Mouse (Mus musculus): Measurements from ENCODE around the gene Vwc2. TPM values are rescaled to one million over a fixed set of nuclear protein-coding genes. Genes with fewer than 3 reads are reported as not detected.
A peak's percentile ranks its signal among the peaks of the same experiment; 100 is the strongest.

The Vwc2 gene
- polyA plus RNA-seq (2014; fragmentation: Nextera tagmentation; extraction: Ambion mirVana), result 1.4 and 1.8 TPM in 2 replicates

DNA sequence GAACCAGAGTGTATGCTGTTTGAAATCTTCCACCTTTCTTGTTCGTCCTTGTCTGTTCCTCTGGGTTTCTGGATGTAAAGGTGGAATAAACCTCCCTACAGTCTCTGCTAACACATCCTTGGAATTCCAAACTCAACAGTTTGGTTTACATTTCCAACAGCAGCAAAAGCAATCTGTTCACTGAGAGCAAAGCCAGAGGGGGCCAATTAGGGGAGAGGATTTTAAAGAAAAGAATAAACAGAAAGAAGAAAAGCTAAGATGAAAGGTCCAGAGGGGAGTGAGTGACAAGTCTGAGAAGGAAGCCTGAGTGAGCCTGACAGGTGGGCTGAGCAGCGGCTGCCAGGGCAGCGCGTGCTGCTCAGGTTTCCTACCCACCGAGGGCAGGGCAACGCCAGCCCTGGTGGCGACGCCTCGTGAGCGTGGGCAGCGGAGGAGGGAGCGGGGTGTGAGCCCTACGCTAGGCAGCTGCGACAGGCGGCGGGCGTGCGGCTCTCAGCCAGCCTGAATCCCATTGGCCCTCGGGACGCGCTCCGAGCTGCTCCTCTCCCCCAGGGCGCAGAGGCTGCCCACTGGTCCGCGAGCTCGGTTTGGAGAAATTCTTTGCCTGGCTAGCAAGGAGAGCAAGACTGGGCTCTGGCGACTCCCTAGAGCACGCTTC, at the start of gene Vwc2:
Vwc2 (plus strand) TSS at position 648 of the 658 bp plus-strand sequence.
- WGBS, result under 1% methylated on average over 26 of the region's 28 CpGs
- peak within 1 kb of the TSS; percentile 96 for H3K4me2 ChIP-seq (ENCODE audit: low read depth, low read length)
- no peaks in the 10 kb centered on the region for H3K9me3 ChIP-seq (replicated peaks; ENCODE audit: control insufficient read depth, low read length)
- H3K36me3 ChIP-seq (replicated peaks; ENCODE audit: control insufficient read depth, insufficient read depth, low read depth, low read length), result no peaks in the 10 kb centered on the region
- no peak within 1 kb of the TSS for H3K27ac ChIP-seq (replicated peaks; ENCODE audit: low read depth, low read length)
- H3K4me3 ChIP-seq (ENCODE audit: low read depth, low read length), result peak within 1 kb of the TSS; percentile 50
- ATAC-seq (replicated peaks; ENCODE audit: insufficient number of reproducible peaks, low FRiP score, low TSS enrichment, low read depth) (peak; percentile 51), DNase-seq (ENCODE audit: low spot score) (peak; percentile 56)
- H3K9ac ChIP-seq (replicated peaks; ENCODE audit: low read length), result peak within 1 kb of the TSS; percentile 25; the same call in 1 of the 2 replicates
- peaks cover 2% of the 10 kb centered on the region for H3K4me1 ChIP-seq (ENCODE audit: control insufficient read depth, insufficient read depth, low read length)
- peaks cover 37% of the 10 kb centered on the region for H3K27me3 ChIP-seq (ENCODE audit: control insufficient read depth, insufficient read depth, low read length)

DNA sequence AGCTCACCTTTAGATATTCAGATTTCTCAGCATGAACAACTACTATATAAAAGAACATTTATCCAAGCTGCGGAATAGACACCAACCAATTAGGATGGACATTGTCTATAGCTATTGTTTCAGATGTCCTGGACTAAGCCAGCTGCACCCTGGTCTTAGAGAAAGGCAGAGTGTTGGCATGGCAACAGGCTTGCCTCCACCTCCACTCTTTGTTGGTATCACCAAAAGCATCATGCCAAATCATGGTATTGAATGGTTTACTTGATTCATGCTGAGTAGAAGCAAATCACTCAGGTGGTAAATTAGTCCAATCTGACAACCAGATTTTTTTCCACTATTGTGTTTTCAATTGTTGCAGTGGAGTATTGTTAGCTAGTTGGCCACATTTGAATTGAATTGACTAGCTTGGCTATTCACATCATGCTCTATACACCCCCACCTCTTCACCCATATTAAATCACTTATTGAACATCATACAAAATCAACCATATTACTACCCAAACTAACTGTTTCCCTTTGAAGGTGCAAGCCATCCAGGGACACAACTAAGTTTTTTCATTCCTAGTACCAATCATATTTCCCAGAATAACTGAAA, 25.8 kb upstream of the Vwc2 start:
- Histone ChIP-seq H3K9ac (replicated peaks; ENCODE audit: low read length) (no peak overlapping the region), H3K27me3 (ENCODE audit: control insufficient read depth, insufficient read depth, low read length) (no peaks in the 10 kb centered on the region), H3K27ac (replicated peaks; ENCODE audit: low read depth, low read length) (no peak overlapping the region), H3K4me1 (ENCODE audit: control insufficient read depth, insufficient read depth, low read length) (no peaks in the 10 kb centered on the region), H3K36me3 (replicated peaks; ENCODE audit: control insufficient read depth, insufficient read depth, low read depth, low read length) (no peaks in the 10 kb centered on the region), H3K4me2 (ENCODE audit: low read depth, low read length) (no peak overlapping the region), H3K4me3 (ENCODE audit: low read depth, low read length) (no peak overlapping the region), H3K9me3 (replicated peaks; ENCODE audit: control insufficient read depth, low read length) (no peaks in the 10 kb centered on the region)
- 72% methylated on average over 1 of the region's 1 CpGs for WGBS
- ATAC-seq (replicated peaks; ENCODE audit: insufficient number of reproducible peaks, low FRiP score, low TSS enrichment, low read depth) (peak; percentile 75; the same call in 1 of the 2 replicates), DNase-seq (ENCODE audit: low spot score) (peak; percentile 7)

DNA sequence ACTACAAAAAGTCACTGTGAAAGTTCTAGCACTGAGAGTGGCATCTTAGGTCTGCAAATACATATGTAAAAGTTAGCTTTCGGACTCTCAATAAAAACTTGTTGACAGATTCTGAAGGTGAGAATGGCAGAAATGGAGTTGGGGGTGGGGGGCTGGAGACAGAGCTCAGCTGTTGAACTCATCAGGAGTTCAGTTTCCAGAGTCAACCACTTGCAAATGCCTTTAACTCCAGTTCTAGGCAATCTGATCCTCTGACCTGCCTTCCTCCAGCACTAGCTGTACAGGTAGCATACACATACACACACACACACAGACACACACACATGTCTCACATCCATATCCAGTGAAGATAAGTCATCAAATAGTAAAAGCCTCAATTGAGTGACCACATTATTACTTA, 16.4 kb upstream of the Vwc2 start:
- 97% methylated on average over 1 of the region's 1 CpGs for WGBS

DNA sequence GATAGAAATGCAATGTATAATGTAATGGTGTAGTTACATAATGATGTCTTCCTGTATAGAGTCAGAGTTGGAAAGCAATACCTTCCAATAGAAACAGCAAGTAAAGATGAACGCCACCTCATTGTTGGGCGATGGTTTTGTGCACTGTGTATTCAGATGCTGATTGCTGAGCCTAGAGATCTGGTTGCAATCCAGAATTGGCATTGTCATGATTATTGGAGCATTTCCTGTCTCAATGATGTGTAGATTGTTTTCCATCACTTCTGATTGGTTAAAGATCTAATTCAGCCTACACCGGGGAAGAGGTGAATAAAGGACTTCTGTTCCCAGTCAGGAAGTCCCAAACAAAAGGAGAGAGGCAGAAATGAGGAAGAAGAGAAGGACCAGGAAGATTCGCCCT, 15.7 kb upstream of the Vwc2 start:
- Histone ChIP-seq H3K27ac (replicated peaks; ENCODE audit: low read depth, low read length) (no peak overlapping the region), H3K36me3 (replicated peaks; ENCODE audit: control insufficient read depth, insufficient read depth, low read depth, low read length) (no peaks in the 10 kb centered on the region), H3K4me3 (ENCODE audit: low read depth, low read length) (no peak overlapping the region), H3K9me3 (replicated peaks; ENCODE audit: control insufficient read depth, low read length) (no peaks in the 10 kb centered on the region), H3K4me2 (ENCODE audit: low read depth, low read length) (no peak overlapping the region), H3K9ac (replicated peaks; ENCODE audit: low read length) (no peak overlapping the region), H3K27me3 (ENCODE audit: control insufficient read depth, insufficient read depth, low read length) (no peaks in the 10 kb centered on the region), H3K4me1 (ENCODE audit: control insufficient read depth, insufficient read depth, low read length) (no peaks in the 10 kb centered on the region)
- ATAC-seq (replicated peaks; ENCODE audit: insufficient number of reproducible peaks, low FRiP score, low TSS enrichment, low read depth), result no peak
- DNase-seq (ENCODE audit: low spot score), result no peak
- WGBS, result 63% methylated on average over 4 of the region's 4 CpGs

More for the DNA sequence above, 16.4 kb upstream of the Vwc2 start:
- no peak overlapping the region for H3K9ac ChIP-seq (replicated peaks; ENCODE audit: low read length)
- no peak overlapping the region for H3K27ac ChIP-seq (replicated peaks; ENCODE audit: low read depth, low read length)
- H3K4me1 ChIP-seq (ENCODE audit: control insufficient read depth, insufficient read depth, low read length), result no peaks in the 10 kb centered on the region
- DNase-seq (ENCODE audit: low spot score) (no peak), ATAC-seq (replicated peaks; ENCODE audit: insufficient number of reproducible peaks, low FRiP score, low TSS enrichment, low read depth) (no peak)
- no peaks in the 10 kb centered on the region for H3K9me3 ChIP-seq (replicated peaks; ENCODE audit: control insufficient read depth, low read length)
- H3K4me3 ChIP-seq (ENCODE audit: low read depth, low read length), result no peak overlapping the region
- no peaks in the 10 kb centered on the region for H3K36me3 ChIP-seq (replicated peaks; ENCODE audit: control insufficient read depth, insufficient read depth, low read depth, low read length)
- no peak overlapping the region for H3K4me2 ChIP-seq (ENCODE audit: low read depth, low read length)
- H3K27me3 ChIP-seq (ENCODE audit: control insufficient read depth, insufficient read depth, low read length), result no peaks in the 10 kb centered on the region

DNA sequence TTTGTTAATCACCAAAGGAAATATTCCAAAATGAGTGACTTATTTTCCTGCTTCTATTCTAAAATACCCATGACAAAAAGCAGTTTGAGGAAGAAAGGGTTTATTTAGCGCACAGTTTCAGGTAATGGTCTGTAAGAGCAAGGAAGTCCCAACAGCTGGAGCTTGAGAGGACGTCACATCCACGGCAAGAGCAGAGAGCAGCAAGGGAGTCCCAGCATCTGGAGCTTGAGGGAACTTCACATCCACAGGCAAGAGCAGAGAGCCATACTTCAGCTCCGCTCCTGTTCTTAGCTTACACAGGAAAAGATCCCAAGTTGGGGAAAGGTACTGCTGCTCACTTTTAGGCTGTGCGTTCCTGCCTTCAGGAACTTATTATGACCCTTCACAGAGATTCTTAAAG, 15.0 kb upstream of the Vwc2 start:
- no peak for ATAC-seq (replicated peaks; ENCODE audit: insufficient number of reproducible peaks, low FRiP score, low TSS enrichment, low read depth)
- WGBS, result 74% methylated on average over 5 of the region's 5 CpGs

DNA sequence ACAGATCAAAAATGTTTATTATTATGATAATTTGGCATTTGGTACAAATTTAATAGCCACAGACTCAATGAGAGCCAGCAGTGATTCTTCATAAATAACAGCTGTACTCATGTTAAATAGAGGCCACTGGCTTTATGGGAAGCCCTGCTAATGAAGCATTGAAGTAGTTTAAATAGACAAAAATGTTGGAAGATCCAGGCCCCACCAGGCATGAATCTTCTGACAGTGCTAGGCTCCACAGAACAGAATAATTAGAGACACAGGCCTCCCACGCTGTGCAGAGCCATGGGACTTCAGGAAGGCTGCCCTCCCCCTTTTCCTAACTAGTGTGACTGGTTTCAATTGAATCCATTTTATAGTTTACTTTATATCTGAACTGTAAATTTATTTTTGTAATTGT, 11.8 kb upstream of the Vwc2 start:
- Histone ChIP-seq H3K4me1 (ENCODE audit: control insufficient read depth, insufficient read depth, low read length) (no peaks in the 10 kb centered on the region), H3K9ac (replicated peaks; ENCODE audit: low read length) (no peak overlapping the region), H3K4me2 (ENCODE audit: low read depth, low read length) (no peak overlapping the region), H3K4me3 (ENCODE audit: low read depth, low read length) (no peak overlapping the region), H3K27ac (replicated peaks; ENCODE audit: low read depth, low read length) (no peak overlapping the region), H3K27me3 (ENCODE audit: control insufficient read depth, insufficient read depth, low read length) (no peaks in the 10 kb centered on the region), H3K9me3 (replicated peaks; ENCODE audit: control insufficient read depth, low read length) (no peaks in the 10 kb centered on the region), H3K36me3 (replicated peaks; ENCODE audit: control insufficient read depth, insufficient read depth, low read depth, low read length) (no peaks in the 10 kb centered on the region)
- 20% methylated on average over 1 of the region's 1 CpGs for WGBS
- ATAC-seq (replicated peaks; ENCODE audit: insufficient number of reproducible peaks, low FRiP score, low TSS enrichment, low read depth), result no peak
- DNase-seq (ENCODE audit: low spot score), result no peak

More for the DNA sequence above, 15.0 kb upstream of the Vwc2 start:
- Histone ChIP-seq H3K27ac (replicated peaks; ENCODE audit: low read depth, low read length) (no peak overlapping the region), H3K36me3 (replicated peaks; ENCODE audit: control insufficient read depth, insufficient read depth, low read depth, low read length) (no peaks in the 10 kb centered on the region), H3K4me2 (ENCODE audit: low read depth, low read length) (no peak overlapping the region), H3K4me1 (ENCODE audit: control insufficient read depth, insufficient read depth, low read length) (no peaks in the 10 kb centered on the region), H3K27me3 (ENCODE audit: control insufficient read depth, insufficient read depth, low read length) (no peaks in the 10 kb centered on the region), H3K4me3 (ENCODE audit: low read depth, low read length) (no peak overlapping the region), H3K9ac (replicated peaks; ENCODE audit: low read length) (no peak overlapping the region), H3K9me3 (replicated peaks; ENCODE audit: control insufficient read depth, low read length) (no peaks in the 10 kb centered on the region)
- no peak for DNase-seq (ENCODE audit: low spot score)

DNA sequence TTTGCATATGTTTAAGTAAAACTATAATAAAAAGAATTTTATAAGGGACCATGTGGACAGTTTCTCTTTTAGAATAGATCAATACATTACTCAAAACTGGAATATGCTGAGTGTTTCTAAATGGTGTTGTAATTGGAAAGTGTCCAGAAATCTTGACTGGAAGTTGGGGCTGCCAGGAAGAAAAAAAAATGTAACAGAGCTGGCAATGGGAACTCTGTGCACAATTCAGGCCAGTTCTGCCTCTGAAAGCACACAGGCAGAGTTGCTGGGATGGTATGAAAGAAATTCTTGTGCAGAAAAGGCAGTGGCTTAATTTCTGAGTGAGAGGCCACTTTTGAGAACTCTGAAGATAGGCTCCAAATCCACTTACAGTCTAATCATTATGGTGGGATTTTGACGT, 11.4 kb upstream of the Vwc2 start:
- no peak for DNase-seq (ENCODE audit: low spot score)
- Histone ChIP-seq H3K36me3 (replicated peaks; ENCODE audit: control insufficient read depth, insufficient read depth, low read depth, low read length) (no peaks in the 10 kb centered on the region), H3K27me3 (ENCODE audit: control insufficient read depth, insufficient read depth, low read length) (no peaks in the 10 kb centered on the region), H3K4me2 (ENCODE audit: low read depth, low read length) (no peak overlapping the region), H3K9me3 (replicated peaks; ENCODE audit: control insufficient read depth, low read length) (no peaks in the 10 kb centered on the region), H3K4me1 (ENCODE audit: control insufficient read depth, insufficient read depth, low read length) (no peaks in the 10 kb centered on the region), H3K9ac (replicated peaks; ENCODE audit: low read length) (no peak overlapping the region), H3K4me3 (ENCODE audit: low read depth, low read length) (no peak overlapping the region), H3K27ac (replicated peaks; ENCODE audit: low read depth, low read length) (no peak overlapping the region)
- WGBS, result 39% methylated on average over 1 of the region's 1 CpGs
- ATAC-seq (replicated peaks; ENCODE audit: insufficient number of reproducible peaks, low FRiP score, low TSS enrichment, low read depth), result no peak

DNA sequence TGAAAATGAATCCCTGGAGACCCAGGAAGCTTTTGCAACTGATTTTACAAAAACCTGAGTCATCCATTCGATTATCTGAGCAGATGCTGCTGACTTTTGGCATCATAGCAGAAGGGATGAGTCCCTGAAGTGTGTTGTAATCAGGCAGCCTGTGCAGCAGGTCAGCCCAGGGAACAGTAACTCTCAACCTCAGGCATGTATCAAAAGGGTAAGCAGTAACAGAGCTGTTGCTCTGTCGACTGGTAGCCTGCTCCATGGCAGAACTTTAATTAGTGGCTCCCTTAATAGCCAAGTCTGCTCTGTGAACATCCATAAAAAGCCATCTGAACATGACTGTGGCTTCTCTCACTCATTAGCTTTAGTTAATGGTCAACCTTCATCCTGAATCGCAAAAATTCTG, 5.1 kb upstream of the Vwc2 start:
- Histone ChIP-seq H3K36me3 (replicated peaks; ENCODE audit: control insufficient read depth, insufficient read depth, low read depth, low read length) (no peaks in the 10 kb centered on the region), H3K9ac (replicated peaks; ENCODE audit: low read length) (no peak overlapping the region), H3K4me2 (ENCODE audit: low read depth, low read length) (no peak overlapping the region), H3K27ac (replicated peaks; ENCODE audit: low read depth, low read length) (no peak overlapping the region), H3K4me1 (ENCODE audit: control insufficient read depth, insufficient read depth, low read length) (no peaks in the 10 kb centered on the region; the same call in 1 of the 2 replicates), H3K27me3 (ENCODE audit: control insufficient read depth, insufficient read depth, low read length) (peaks cover 10% of the 10 kb centered on the region), H3K9me3 (replicated peaks; ENCODE audit: control insufficient read depth, low read length) (no peaks in the 10 kb centered on the region), H3K4me3 (ENCODE audit: low read depth, low read length) (no peak overlapping the region)
- ATAC-seq (replicated peaks; ENCODE audit: insufficient number of reproducible peaks, low FRiP score, low TSS enrichment, low read depth), result no peak
- DNase-seq (ENCODE audit: low spot score), result no peak
- WGBS, result 66% methylated on average over 3 of the region's 3 CpGs
